Mouse (Mus musculus) lung, adult 2 months (tissue): Measurements from ENCODE around the gene Gins3. TPM values are rescaled to one million over a fixed set of nuclear protein-coding genes. Genes with fewer than 3 reads are reported as not detected.
"Not testable (repeated sequence)": the region's sequence is repeated elsewhere in the genome, so short reads cannot be mapped to it uniquely, and the experiment has no call there.

Source experiments
- DNase-seq: peaks from one replicate; pipeline ENCODE4 v3.0.0; 2022
- H3K4me1 ChIP-seq: fragments of 200-500 bp; 2 replicates; pipeline ENCODE4 v1.6.1; 2011; ENCODE audit warnings: low read length; ENCODE audit not compliant: control insufficient read depth, insufficient read depth
- H3K4me3 ChIP-seq: fragments of 200-500 bp; replicated peaks from 2 replicates; pipeline ENCODE3; 2011; ENCODE audit warnings: low read depth, mild to moderate bottlenecking, control low read depth, low read length; ENCODE audit errors: extremely low read depth
- CTCF ChIP-seq: fragments of 200-500 bp; IDR thresholded peaks from 2 replicates; pipeline ENCODE4 v1.5.1; 2011; ENCODE audit warnings: mild to moderate bottlenecking, low read length, control low read depth; ENCODE audit not compliant: insufficient read depth
- POLR2A ChIP-seq: fragments of 200-500 bp; IDR thresholded peaks from 2 replicates; pipeline ENCODE4 v1.6.1; 2011; ENCODE audit warnings: low read depth, mild to moderate bottlenecking, control low read depth, low read length, borderline replicate concordance; ENCODE audit errors: extremely low read depth
- WGBS: fragments of 180-500 bp; shearing (Covaris S2); methylation state at CpG from one replicate; pipeline ENCODE4 v1.1.7; 2018; 5-methylcytosine and 5-hydroxymethylcytosine counted together
- polyA plus RNA-seq: library from polyadenylated mRNA; depleted of rRNA; stranded (reverse); fragments of >200 nt; gene quantifications from 2 replicates; pipeline ENCODE4 v1.2.3, GENCODE M21; 2012

Gene Gins3
- polyA plus RNA-seq, 1 experiment: 1.3 TPM

DNA sequence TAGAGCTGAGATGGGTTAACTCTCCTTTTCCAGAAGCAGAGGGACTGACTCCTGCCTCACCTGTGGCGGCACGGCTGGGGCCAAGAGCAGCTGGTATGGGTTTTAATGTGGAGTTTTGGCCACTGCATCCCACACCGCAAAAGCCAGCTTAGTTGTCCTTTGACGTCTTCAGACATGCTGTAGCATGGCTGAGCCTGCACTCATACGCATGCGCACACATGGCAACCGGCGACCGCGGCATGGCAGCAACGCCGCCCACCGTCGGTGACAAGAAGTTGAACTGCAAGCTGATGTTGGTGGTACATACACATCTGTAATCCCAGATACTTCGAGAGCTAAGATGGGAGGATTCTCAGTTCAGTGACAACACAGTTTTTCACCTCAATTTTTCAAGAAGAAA lies 31.9 kb upstream of the Gins3 start:
- no peak for DNase-seq
- 70% methylated on average over 15 of the region's 15 CpGs for WGBS
- TF ChIP-seq POLR2A (no peak), CTCF (no peak)
- Histone ChIP-seq H3K4me3 (no peak overlapping the region), H3K4me1 (no peaks in the 10 kb centered on the region)

DNA sequence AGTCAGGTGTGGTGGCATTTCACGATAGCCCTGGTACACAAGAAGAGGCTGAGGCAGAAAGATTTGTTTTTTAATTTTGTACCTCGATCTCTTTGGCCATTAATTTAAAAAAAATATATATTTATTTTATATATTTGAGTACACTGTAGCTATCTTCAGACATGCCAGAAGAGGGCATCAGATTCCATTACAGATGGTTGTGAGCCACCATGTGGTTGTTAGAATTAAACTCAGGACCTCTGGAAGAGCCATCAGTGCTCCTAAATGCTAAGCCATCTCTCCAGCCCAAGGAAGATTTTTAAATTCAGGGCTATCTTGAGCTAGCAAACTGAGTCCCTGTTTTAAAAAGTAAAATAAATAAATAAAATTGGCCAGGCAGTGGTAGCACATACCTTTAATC lies 31.1 kb upstream of the Gins3 start:
- no peak overlapping the region for H3K4me3 ChIP-seq
- no peak for DNase-seq
- H3K4me1 ChIP-seq: no peaks in the 10 kb centered on the region
- WGBS: 74% methylated on average over 2 of the region's 2 CpGs
- TF ChIP-seq CTCF: no peak
- TF ChIP-seq POLR2A: no peak

DNA sequence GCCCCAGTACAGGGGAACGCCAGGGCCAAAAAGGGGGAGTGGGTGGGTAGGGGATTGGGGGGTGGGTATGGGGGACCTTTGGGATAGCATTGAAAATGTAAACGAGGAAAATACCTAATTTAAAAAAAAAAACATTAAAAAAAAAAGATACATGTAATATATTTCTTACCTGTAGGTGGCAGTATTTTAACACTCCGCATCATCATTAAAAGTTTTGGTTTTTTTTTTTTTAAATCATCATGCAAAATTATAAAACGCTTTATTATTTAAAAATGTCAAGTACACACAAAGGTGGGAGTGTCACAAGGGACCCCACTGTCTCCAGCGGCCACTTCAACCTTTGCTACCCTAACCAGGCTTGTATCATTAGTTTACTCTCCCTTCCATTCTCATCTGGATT lies 26.7 kb upstream of the Gins3 start:
- DNase-seq, H3K4me1 ChIP-seq: not testable (repeated sequence)
- WGBS: 17% methylated on average over 4 of the region's 5 CpGs

DNA sequence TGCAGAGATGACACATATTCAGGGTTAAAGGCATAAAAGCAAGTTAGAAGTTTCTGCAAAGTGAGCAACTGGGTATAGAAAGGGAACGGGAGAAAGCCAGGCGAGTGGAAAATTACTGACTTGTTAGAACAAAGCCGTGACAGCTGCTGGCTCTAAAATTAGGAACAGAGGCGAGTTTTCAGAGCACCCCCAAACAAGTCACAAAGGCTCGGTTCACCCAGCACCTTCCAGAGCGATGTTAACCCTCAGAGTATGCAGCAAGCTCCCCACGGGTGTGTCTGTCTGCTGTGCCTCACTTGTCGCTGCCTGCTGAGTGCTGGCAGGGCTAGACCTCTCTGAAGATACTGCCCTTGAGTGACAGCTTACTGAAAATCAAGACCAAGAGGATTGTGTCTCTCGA lies 26.0 kb upstream of the Gins3 start:
- TF ChIP-seq POLR2A (no peak), CTCF (no peak)
- DNase-seq: no peak
- Histone ChIP-seq H3K4me1 (no peaks in the 10 kb centered on the region), H3K4me3 (no peak overlapping the region)
- 56% methylated on average over 9 of the region's 9 CpGs for WGBS

More for the DNA sequence above, 26.7 kb upstream of the Gins3 start:
- not testable (repeated sequence) for H3K4me3 ChIP-seq

DNA sequence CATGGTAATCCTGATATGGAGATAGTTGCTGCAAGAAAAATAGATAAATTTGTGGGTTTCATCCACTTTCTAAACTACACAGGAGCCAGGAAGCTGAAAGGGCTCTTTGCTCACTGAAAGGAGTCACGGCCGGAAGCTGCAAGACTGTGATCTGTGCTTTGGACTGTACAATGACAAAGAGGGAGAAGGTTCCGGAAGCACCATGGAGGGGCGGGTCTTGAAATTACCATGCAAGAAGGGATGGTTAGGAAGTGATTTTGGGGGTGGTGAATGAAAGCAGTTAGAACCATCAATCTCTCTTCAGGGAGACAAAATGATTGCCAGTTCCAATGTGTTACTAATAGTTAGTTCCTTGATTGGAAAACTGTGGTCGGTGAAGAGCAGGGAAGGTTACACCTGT lies 23.8 kb upstream of the Gins3 start:
- DNase-seq: no peak

DNA sequence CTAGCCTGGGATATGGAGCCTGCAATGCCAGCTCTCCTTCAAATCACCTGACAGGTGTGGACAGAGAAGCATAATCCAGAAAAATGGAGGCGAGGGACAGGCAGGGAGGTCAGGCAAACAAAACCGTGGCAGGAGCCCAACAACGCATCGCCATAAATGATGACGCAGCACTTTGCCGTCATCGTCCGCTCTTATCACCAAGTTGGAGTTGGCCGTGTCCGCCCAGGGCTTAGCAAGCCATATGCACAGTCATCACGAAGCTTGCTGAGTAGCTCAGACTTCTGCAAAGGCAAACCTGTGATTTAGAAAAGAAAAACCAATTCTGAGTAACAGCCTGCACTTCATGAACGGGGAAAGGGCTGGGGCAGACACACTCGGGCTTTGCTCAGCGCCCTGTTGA lies 22.5 kb upstream of the Gins3 start:
- no peak for DNase-seq
- TF ChIP-seq CTCF: no peak
- TF ChIP-seq POLR2A: no peak
- 58% methylated on average over 14 of the region's 14 CpGs for WGBS
- no peaks in the 10 kb centered on the region for H3K4me1 ChIP-seq
- H3K4me3 ChIP-seq: no peak overlapping the region

More for the DNA sequence above, 23.8 kb upstream of the Gins3 start:
- Histone ChIP-seq H3K4me3 (no peak overlapping the region), H3K4me1 (no peaks in the 10 kb centered on the region)
- 82% methylated on average over 5 of the region's 5 CpGs for WGBS
- TF ChIP-seq POLR2A: no peak
- TF ChIP-seq CTCF: no peak

DNA sequence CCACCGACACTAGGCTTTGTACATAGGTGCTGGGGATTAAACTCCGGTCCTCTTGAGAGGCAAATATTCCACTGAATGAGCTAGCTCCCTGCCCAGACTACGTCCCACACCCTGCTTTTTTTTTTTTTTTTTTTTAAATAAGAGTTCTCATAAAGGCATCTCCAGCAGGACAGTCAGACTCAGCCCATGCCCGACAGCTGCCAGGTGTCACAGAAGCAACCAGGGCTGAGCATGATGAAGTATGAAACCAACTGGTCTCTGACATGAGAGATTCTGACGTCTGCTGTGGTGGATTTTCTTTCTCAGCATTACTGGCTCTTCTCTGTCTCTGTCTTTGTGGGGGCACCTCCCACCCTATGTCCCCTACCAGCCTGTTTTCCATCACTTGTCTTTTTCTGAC lies 21.5 kb upstream of the Gins3 start:
- no peaks in the 10 kb centered on the region for H3K4me1 ChIP-seq
- DNase-seq: no peak
- no peak for TF ChIP-seq POLR2A
- TF ChIP-seq CTCF: no peak
- no peak overlapping the region for H3K4me3 ChIP-seq
- WGBS: 50% methylated on average over 5 of the region's 5 CpGs

DNA sequence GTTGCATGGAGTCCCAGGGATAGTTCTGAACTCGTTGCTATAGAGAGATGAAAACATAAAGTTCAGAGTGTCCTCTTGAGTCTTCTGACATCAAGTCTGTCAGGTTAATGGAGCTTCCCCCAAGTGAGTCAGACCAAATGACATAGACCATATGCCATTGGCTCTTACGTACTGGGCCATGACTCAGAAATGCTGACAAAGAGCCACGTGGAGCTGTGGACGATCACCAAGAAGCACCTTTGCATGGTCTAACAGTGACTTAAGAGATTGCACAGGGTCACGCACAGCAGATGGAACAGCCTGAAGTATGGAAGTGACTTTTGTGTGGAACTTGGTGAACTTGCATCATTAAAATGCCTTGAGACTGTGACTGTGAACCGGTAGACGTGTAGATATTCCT lies 16.9 kb upstream of the Gins3 start:
- Histone ChIP-seq H3K4me1 (no peaks in the 10 kb centered on the region), H3K4me3 (no peak overlapping the region)
- no peak for DNase-seq
- TF ChIP-seq CTCF (no peak), POLR2A (no peak)
- WGBS: 90% methylated on average over 7 of the region's 7 CpGs

DNA sequence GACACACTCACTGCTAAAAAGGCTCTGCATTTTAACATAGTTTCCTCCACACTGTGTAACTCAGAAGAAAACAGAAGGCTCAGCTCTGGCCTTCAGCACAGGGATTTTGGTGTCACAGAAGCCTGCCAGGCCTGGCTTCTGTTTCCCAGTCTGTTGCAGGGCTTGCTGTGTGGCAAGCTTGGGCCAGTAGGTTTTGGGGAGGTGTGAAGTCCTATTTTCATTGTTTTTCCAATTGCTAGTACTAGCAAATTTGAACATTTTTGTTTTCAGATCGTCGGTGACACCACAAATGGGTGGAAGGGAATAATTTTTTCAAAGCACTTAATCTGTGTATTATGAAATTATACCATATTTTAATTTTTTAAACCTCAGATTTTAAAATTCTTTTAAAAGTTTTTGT lies 13.2 kb upstream of the Gins3 start:
- no peak overlapping the region for H3K4me3 ChIP-seq
- no peaks in the 10 kb centered on the region for H3K4me1 ChIP-seq
- DNase-seq: no peak
- 93% methylated on average over 2 of the region's 2 CpGs for WGBS
- no peak for TF ChIP-seq CTCF
- TF ChIP-seq POLR2A: no peak

DNA sequence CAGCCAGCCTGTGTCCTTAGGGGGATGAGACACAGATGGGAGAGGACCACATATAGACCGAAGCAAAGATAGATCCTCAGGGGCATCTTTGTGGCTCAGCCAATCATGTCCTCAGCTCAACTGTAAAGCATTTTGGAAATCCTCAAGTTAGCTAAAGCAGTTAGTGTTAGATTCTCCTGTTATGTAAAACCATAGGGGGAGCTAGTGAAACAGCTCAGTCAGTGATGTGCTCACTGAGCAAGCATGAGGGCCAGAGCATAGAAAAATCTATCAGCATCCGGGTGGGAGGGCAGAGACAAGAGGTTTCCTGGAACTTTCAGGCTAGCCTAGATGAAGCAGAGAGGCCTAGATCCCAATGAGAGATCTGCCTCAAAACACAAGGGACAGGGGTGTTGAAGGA lies 8.4 kb upstream of the Gins3 start:
- TF ChIP-seq CTCF (no peak), POLR2A (no peak)
- Histone ChIP-seq H3K4me1 (no peaks in the 10 kb centered on the region), H3K4me3 (no peak overlapping the region)
- WGBS: 80% methylated on average over 2 of the region's 2 CpGs
- DNase-seq: no peak

DNA sequence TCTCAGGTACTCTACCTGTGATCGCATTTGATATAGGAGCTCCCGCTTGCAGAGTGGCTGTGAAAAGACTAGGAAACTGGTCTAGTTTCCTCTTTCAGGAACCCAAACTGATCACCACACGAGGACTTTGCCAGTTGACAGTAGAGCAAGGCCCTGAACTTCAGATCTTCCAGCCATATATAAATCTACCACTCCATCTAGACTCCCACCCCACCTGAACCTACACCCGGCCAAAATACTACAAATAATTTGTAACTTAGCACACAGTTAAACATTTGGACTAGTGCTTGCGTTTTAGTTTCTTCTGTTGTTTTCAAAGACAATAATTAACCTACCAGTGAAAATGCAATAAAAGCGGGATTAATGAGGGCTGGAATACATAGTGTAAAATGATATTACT lies 413 bp upstream of the Gins3 start:
- WGBS: 78% methylated on average over 6 of the region's 6 CpGs
- no peak for TF ChIP-seq CTCF
- TF ChIP-seq POLR2A: no peak
- Histone ChIP-seq H3K4me1 (peaks cover 3% of the 10 kb centered on the region), H3K4me3 (no peak overlapping the region)
- no peak for DNase-seq
